Mouse (Mus musculus) ES-Bruce4 (cell line): Measurements from ENCODE around the gene Csrnp2.

Experiments used
- CTCF ChIP-seq: IDR thresholded peaks from one replicate; pipeline ENCODE4 v1.8.1; 2011; ENCODE audit warnings: low read depth, low read length
- POLR2A ChIP-seq: IDR thresholded peaks from one replicate; pipeline ENCODE4 v1.8.1; 2011; ENCODE audit warnings: low read length; ENCODE audit not compliant: insufficient read depth

GRCm38 (mm10) chr15:100436518-100436917, 58.8 kb downstream of the Csrnp2 start:
- TF ChIP-seq POLR2A (no peak), CTCF (no peak)
